Mouse (Mus musculus): ENCODE measurements around the gene Slc29a2.

GRCm38 (mm10) chr19:4999445-5000140 is 24.1 kb upstream of the Slc29a2 start:
- no peak for TF ChIP-seq CTCF (IDR thresholded peaks at IDR 0.05; ENCODE audit: low read depth)
- no peak for TF ChIP-seq EP300 (IDR thresholded peaks at IDR 0.05; ENCODE audit: low read depth)

All from liver, embryonic 14.5 days (tissue).